Mouse (Mus musculus) bone marrow macrophage, adult 2 months (primary cell): ENCODE measurements around the gene Rgma. TPM values are rescaled to one million over a fixed set of nuclear protein-coding genes. Genes with fewer than 3 reads are reported as not detected.

ENCODE experiments used
- H3K27ac ChIP-seq: 2 replicates; pipeline ENCODE4 v1.5.1; 2012; ENCODE audit warnings: low read depth, low read length; ENCODE audit not compliant: insufficient read depth
- H3K4me1 ChIP-seq: 2 replicates; pipeline ENCODE4 v1.6.1; 2012; ENCODE audit warnings: low read length; ENCODE audit not compliant: control insufficient read depth, insufficient read depth
- H3K4me3 ChIP-seq: 2 replicates; pipeline ENCODE4 v1.5.1; 2012; ENCODE audit warnings: mild to moderate bottlenecking, low read length, moderate library complexity; ENCODE audit not compliant: insufficient read depth
- CTCF ChIP-seq: IDR thresholded peaks from 2 replicates; pipeline ENCODE4 v1.5.1; 2012; ENCODE audit warnings: low read depth, mild to moderate bottlenecking, low read length, moderate library complexity
- POLR2A ChIP-seq: IDR thresholded peaks from 2 replicates; pipeline ENCODE4 v1.6.1; 2012; ENCODE audit warnings: mild to moderate bottlenecking, low read depth, low read length, borderline replicate concordance
- polyA plus RNA-seq: library from polyadenylated mRNA; stranded (reverse); fragments of >200 nt; gene quantifications from 2 replicates; pipeline ENCODE4 v1.2.4, GENCODE M21; 2012; ENCODE audit not compliant: missing spikeins, insufficient read depth, insufficient read length

The Rgma gene
- polyA plus RNA-seq, 1 experiment, result not detected

GRCm38 (mm10) chr7:73400051-73400916 is 25.0 kb downstream of the Rgma start:
- TF ChIP-seq CTCF (no peak), POLR2A (no peak)
- no peak overlapping the region for H3K4me3 ChIP-seq
- H3K4me1 ChIP-seq, result no peaks in the 10 kb centered on the region
- no peak overlapping the region for H3K27ac ChIP-seq

GRCm38 (mm10) chr7:73402106-73402505 is 26.8 kb downstream of the Rgma start:
- TF ChIP-seq CTCF (no peak), POLR2A (no peak)
- H3K4me3 ChIP-seq, result no peak overlapping the region
- no peaks in the 10 kb centered on the region for H3K4me1 ChIP-seq
- H3K27ac ChIP-seq, result no peak overlapping the region

GRCm38 (mm10) chr7:73402671-73403070 is 27.4 kb downstream of the Rgma start:
- no peaks in the 10 kb centered on the region for H3K4me1 ChIP-seq
- TF ChIP-seq CTCF (no peak), POLR2A (no peak)
- no peak overlapping the region for H3K4me3 ChIP-seq

GRCm38 (mm10) chr7:73403538-73403937 is 28.2 kb downstream of the Rgma start:
- no peaks in the 10 kb centered on the region for H3K4me1 ChIP-seq
- H3K27ac ChIP-seq, result no peak overlapping the region
- TF ChIP-seq CTCF (no peak), POLR2A (no peak)
- H3K4me3 ChIP-seq, result no peak overlapping the region

More at GRCm38 (mm10) chr7:73402671-73403070, 27.4 kb downstream of the Rgma start:
- H3K27ac ChIP-seq, result no peak overlapping the region

GRCm38 (mm10) chr7:73405550-73405949 is 30.2 kb downstream of the Rgma start:
- Histone ChIP-seq H3K27ac (no peak overlapping the region), H3K4me1 (no peaks in the 10 kb centered on the region), H3K4me3 (no peak overlapping the region)
- TF ChIP-seq POLR2A (no peak), CTCF (no peak)

- H3K4me1 ChIP-seq, result no peaks in the 10 kb centered on the region
- no peak overlapping the region for H3K4me3 ChIP-seq
- no peak for TF ChIP-seq CTCF
- TF ChIP-seq POLR2A, result no peak
- H3K27ac ChIP-seq, result no peak overlapping the region
Measured at GRCm38 (mm10) chr7:73411523-73411922, 36.2 kb downstream of the Rgma start.

GRCm38 (mm10) chr7:73411986-73412385 is 36.7 kb downstream of the Rgma start:
- Histone ChIP-seq H3K4me3 (no peak overlapping the region), H3K4me1 (no peaks in the 10 kb centered on the region), H3K27ac (no peak overlapping the region)
- TF ChIP-seq POLR2A (no peak), CTCF (no peak)

- TF ChIP-seq POLR2A (no peak), CTCF (no peak)
- H3K4me1 ChIP-seq, result no peaks in the 10 kb centered on the region
Measured at GRCm38 (mm10) chr7:73412419-73412818, 37.1 kb downstream of the Rgma start.

GRCm38 (mm10) chr7:73414192-73414591 is 38.9 kb downstream of the Rgma start:
- H3K27ac ChIP-seq, result no peak overlapping the region
- H3K4me1 ChIP-seq, result no peaks in the 10 kb centered on the region
- H3K4me3 ChIP-seq, result no peak overlapping the region
- no peak for TF ChIP-seq CTCF
- no peak for TF ChIP-seq POLR2A

More at GRCm38 (mm10) chr7:73412419-73412818, 37.1 kb downstream of the Rgma start:
- Histone ChIP-seq H3K27ac (no peak overlapping the region), H3K4me3 (no peak overlapping the region)

- Histone ChIP-seq H3K4me3 (no peak overlapping the region), H3K27ac (no peak overlapping the region), H3K4me1 (no peaks in the 10 kb centered on the region)
- TF ChIP-seq CTCF (no peak), POLR2A (no peak)
Measured at GRCm38 (mm10) chr7:73419375-73419774, 44.1 kb downstream of the Rgma start.
